In genomic region chr11:5778481-5778880, GRCm38 (mm10) we compare ENCODE assay signal across 11 mouse cellular contexts. TPM values are rescaled to one million over a fixed set of nuclear protein-coding genes. Genes with fewer than 3 reads are reported as not detected.
DNase-seq lines count a peak whose midpoint lies in the region; ATAC-seq and TF ChIP-seq lines count a peak whose summit lies in the region.
"Had no signal": no experiment of that assay in that cellular context is flagged by ENCODE, and none has a peak within 500 bp of the region (broad histone marks: within the 10 kb centered on the region; RNA-seq: fewer than 3 reads in every experiment).

No protein-coding gene starts in this region.

- H3K27me3 ChIP-seq in intestine, postnatal 0 days (replicated peaks; ENCODE audit: control insufficient read depth, insufficient read depth, low read length): no peaks in the 10 kb centered on the region
- H3K27me3 ChIP-seq in intestine, embryonic 15.5 days (replicated peaks): no peaks in the 10 kb centered on the region
- H3K27me3 ChIP-seq in stomach, postnatal 0 days (ENCODE audit: control insufficient read depth, insufficient read depth, low read length): no peaks in the 10 kb centered on the region
- H3K27me3 ChIP-seq: limb, embryonic 13.5 days had no signal

- H3K36me3 ChIP-seq in intestine, postnatal 0 days (ENCODE audit: control insufficient read depth, insufficient read depth): no peaks in the 10 kb centered on the region; the same call in 1 of the 2 replicates
- no peaks in the 10 kb centered on the region for H3K36me3 ChIP-seq in intestine, embryonic 15.5 days
- no peaks in the 10 kb centered on the region; the same call in 1 of the 2 replicates for H3K36me3 ChIP-seq in stomach, postnatal 0 days (ENCODE audit: control insufficient read depth, insufficient read depth, low read length)

- no peak for TF ChIP-seq EP300 in stomach, postnatal 0 days (optimal IDR thresholded peaks at IDR 0.05)

- H3K9me3 ChIP-seq in intestine, postnatal 0 days (ENCODE audit: control insufficient read depth): no peaks in the 10 kb centered on the region
- H3K9me3 ChIP-seq in intestine, embryonic 15.5 days: no peaks in the 10 kb centered on the region
- H3K9me3 ChIP-seq in stomach, postnatal 0 days (ENCODE audit: control insufficient read depth, low read length): no peaks in the 10 kb centered on the region
- H3K9me3 ChIP-seq: limb, embryonic 13.5 days had no signal

- no peaks in the 10 kb centered on the region for H3K4me1 ChIP-seq in intestine, postnatal 0 days (replicated peaks; ENCODE audit: control insufficient read depth, insufficient read depth, low read length)
- no peaks in the 10 kb centered on the region for H3K4me1 ChIP-seq in intestine, embryonic 15.5 days (replicated peaks)
- no peaks in the 10 kb centered on the region for H3K4me1 ChIP-seq in stomach, postnatal 0 days (replicated peaks; ENCODE audit: control insufficient read depth, insufficient read depth)
- H3K4me1 ChIP-seq: limb, embryonic 13.5 days had no signal

- no peak overlapping the region for H3K27ac ChIP-seq in intestine, postnatal 0 days (ENCODE audit: low read depth, low read length)
- H3K27ac ChIP-seq in intestine, embryonic 15.5 days: no peak overlapping the region
- no peak overlapping the region for H3K27ac ChIP-seq in stomach, postnatal 0 days (replicated peaks)
- H3K27ac ChIP-seq: limb, embryonic 13.5 days had no signal

- no peak overlapping the region for H3K4me3 ChIP-seq in intestine, postnatal 0 days (ENCODE audit: low read depth, low read length)
- H3K4me3 ChIP-seq in intestine, embryonic 15.5 days (replicated peaks): no peak overlapping the region
- H3K4me3 ChIP-seq in stomach, postnatal 0 days (ENCODE audit: low read depth, low read length): no peak overlapping the region
- H3K4me3 ChIP-seq: limb, embryonic 13.5 days had no signal

- peak; percentile 37 for DNase-seq in thymus, postnatal 0 days (ENCODE audit: low spot score)
- DNase-seq in thymus, adult 18-20 months: no peak
- peak; percentile 54 for DNase-seq in R1 (ENCODE audit: low read depth, low spot score)
- no peak for DNase-seq in stomach, postnatal 0 days (ENCODE audit: low spot score)
- DNase-seq in adrenal gland, postnatal 25 days: no peak
- DNase-seq: cerebellum, adult 11-12 months; heart, postnatal 36 days; midbrain, embryonic 14.5 days had no signal

- peak; percentile 70 for TF ChIP-seq CTCF in intestine, postnatal 0 days (IDR thresholded peaks at IDR 0.05; ENCODE audit: low read depth)
- TF ChIP-seq CTCF in stomach, postnatal 0 days (IDR thresholded peaks at IDR 0.05; ENCODE audit: low read depth): peak; percentile 64

- no peak overlapping the region for H3K4me2 ChIP-seq in intestine, postnatal 0 days (replicated peaks; ENCODE audit: low read depth)
- H3K4me2 ChIP-seq in intestine, embryonic 15.5 days (replicated peaks): no peak overlapping the region
- no peak overlapping the region for H3K4me2 ChIP-seq in stomach, postnatal 0 days (replicated peaks; ENCODE audit: low read depth)
- H3K4me2 ChIP-seq: limb, embryonic 13.5 days had no signal

- no peak overlapping the region for H3K9ac ChIP-seq in intestine, postnatal 0 days (ENCODE audit: low read depth, low read length)
- H3K9ac ChIP-seq in intestine, embryonic 15.5 days: no peak overlapping the region
- H3K9ac ChIP-seq in stomach, postnatal 0 days (ENCODE audit: low read length): no peak overlapping the region; the same call in 1 of the 2 replicates
- H3K9ac ChIP-seq: limb, embryonic 13.5 days had no signal

- ATAC-seq in intestine, postnatal 0 days: no peak
- ATAC-seq in intestine, embryonic 15.5 days: no peak
- no peak for ATAC-seq in stomach, postnatal 0 days (ENCODE audit: low FRiP score, low TSS enrichment)

- 78% methylated on average over 2 of the region's 2 CpGs for WGBS in intestine, postnatal 0 days
- WGBS in intestine, embryonic 15.5 days: 64% methylated on average over 2 of the region's 2 CpGs
- 77% methylated on average over 2 of the region's 2 CpGs for WGBS in stomach, postnatal 0 days

RNA-seq across cellular contexts. Expression of gene Dbnl, which starts 9.8 kb away (rescaled TPM):
- 93.0 and 99.7 TPM in 2 replicates for polyA plus RNA-seq in intestine, postnatal 0 days (2015; fragmentation: Nextera tagmentation; extraction: Ambion mirVana)
- polyA plus RNA-seq in intestine, embryonic 15.5 days (2015; fragmentation: Nextera tagmentation; extraction: Ambion mirVana): 127 and 130 TPM in 2 replicates
- polyA plus RNA-seq in thymus, postnatal 0 days (2015; fragmentation: Nextera tagmentation; extraction: Ambion mirVana): 134 and 147 TPM in 2 replicates
- polyA plus RNA-seq in stomach, postnatal 0 days (2015; fragmentation: Nextera tagmentation; extraction: Ambion mirVana): 99.8 and 104 TPM in 2 replicates
- 66.2 and 77.8 TPM in 2 replicates for total RNA-seq in adrenal gland, postnatal 25 days (2021)

RNA-seq across cellular contexts. Expression of gene Urgcp, which starts 16.3 kb away (rescaled TPM):
- polyA plus RNA-seq in intestine, postnatal 0 days (2015; fragmentation: Nextera tagmentation; extraction: Ambion mirVana): 15.4 and 19.0 TPM in 2 replicates
- polyA plus RNA-seq in intestine, embryonic 15.5 days (2015; fragmentation: Nextera tagmentation; extraction: Ambion mirVana): 21.3 and 21.4 TPM in 2 replicates
- 18.1 and 20.6 TPM in 2 replicates for polyA plus RNA-seq in thymus, postnatal 0 days (2015; fragmentation: Nextera tagmentation; extraction: Ambion mirVana)
- polyA plus RNA-seq in stomach, postnatal 0 days (2015; fragmentation: Nextera tagmentation; extraction: Ambion mirVana): 14.1 and 15.4 TPM in 2 replicates
- 33.8 and 58.8 TPM in 2 replicates for total RNA-seq in adrenal gland, postnatal 25 days (2021)

RNA-seq across cellular contexts. Expression of gene Pgam2, which starts 25.1 kb away (rescaled TPM):
- 9.9 and 10.1 TPM in 2 replicates for polyA plus RNA-seq in intestine, postnatal 0 days (2015; fragmentation: Nextera tagmentation; extraction: Ambion mirVana)
- 10.4 and 10.8 TPM in 2 replicates for polyA plus RNA-seq in intestine, embryonic 15.5 days (2015; fragmentation: Nextera tagmentation; extraction: Ambion mirVana)
- polyA plus RNA-seq in thymus, postnatal 0 days (2015; fragmentation: Nextera tagmentation; extraction: Ambion mirVana): 29.5 and 35.8 TPM in 2 replicates
- 2.8 and 3.9 TPM in 2 replicates for polyA plus RNA-seq in stomach, postnatal 0 days (2015; fragmentation: Nextera tagmentation; extraction: Ambion mirVana)
- not detected in 2 replicates for total RNA-seq in adrenal gland, postnatal 25 days (2021)

RNA-seq across cellular contexts. Expression of gene Polm, which starts 59.3 kb away (rescaled TPM):
- polyA plus RNA-seq in intestine, postnatal 0 days (2015; fragmentation: Nextera tagmentation; extraction: Ambion mirVana): 9.0 and 9.2 TPM in 2 replicates
- polyA plus RNA-seq in intestine, embryonic 15.5 days (2015; fragmentation: Nextera tagmentation; extraction: Ambion mirVana): 11.4 TPM in 2 replicates
- 8.7 and 9.5 TPM in 2 replicates for polyA plus RNA-seq in thymus, postnatal 0 days (2015; fragmentation: Nextera tagmentation; extraction: Ambion mirVana)
- polyA plus RNA-seq in stomach, postnatal 0 days (2015; fragmentation: Nextera tagmentation; extraction: Ambion mirVana): 5.7 and 6.3 TPM in 2 replicates
- 12.0 and 13.8 TPM in 2 replicates for total RNA-seq in adrenal gland, postnatal 25 days (2021)

Comparison
In these comparisons a context has a peak if more than half of its experiments do, and no peak if none do; other contexts are left out.
1. DNase-seq: peak in thymus, postnatal 0 days (single experiment) and R1 (single experiment); none in thymus, adult 18-20 months (0 of 2), stomach, postnatal 0 days (single experiment) and adrenal gland, postnatal 25 days (single experiment).